Mouse (Mus musculus) lung, adult 2 months (tissue): ENCODE results near the gene Ywhae.

Experiments
- CTCF ChIP-seq: fragments of 200-500 bp; IDR thresholded peaks from 2 replicates; pipeline ENCODE4 v1.5.1; 2011; ENCODE audit warnings: mild to moderate bottlenecking, low read length, control low read depth; ENCODE audit not compliant: insufficient read depth
- POLR2A ChIP-seq: fragments of 200-500 bp; IDR thresholded peaks from 2 replicates; pipeline ENCODE4 v1.6.1; 2011; ENCODE audit warnings: low read depth, mild to moderate bottlenecking, control low read depth, low read length, borderline replicate concordance; ENCODE audit errors: extremely low read depth

- TF ChIP-seq CTCF: no peak
- no peak for TF ChIP-seq POLR2A
Observed at GRCm38 (mm10) chr11:75703748-75704147, 28.9 kb upstream of the Ywhae start.
